Mouse (Mus musculus): Measurements from ENCODE around the gene Rhox13.
A peak's percentile ranks its signal among the peaks of the same experiment; 100 is the strongest.

Rhox13 gene

GRCm38 (mm10) chrX:38120982-38121381, at the start of gene Rhox13:
Rhox13 (plus strand) TSS chrX:38121219.
- no peak for DNase-seq (ENCODE audit: low spot score in 2 of 2)

- peak; percentile 41 to 48 for DNase-seq (ENCODE audit: low spot score in 2 of 2)
These were observed 36.8 kb upstream of the Rhox13 start for GRCm38 (mm10) chrX:38084226-38084625.

- DNase-seq (ENCODE audit: low spot score in 2 of 2) = no peak
These were observed 36.0 kb upstream of the Rhox13 start, which contains the start of gene Rhox11 for GRCm38 (mm10) chrX:38085041-38085440. Rhox11 (minus strand) TSS chrX:38085141.

DNA sequence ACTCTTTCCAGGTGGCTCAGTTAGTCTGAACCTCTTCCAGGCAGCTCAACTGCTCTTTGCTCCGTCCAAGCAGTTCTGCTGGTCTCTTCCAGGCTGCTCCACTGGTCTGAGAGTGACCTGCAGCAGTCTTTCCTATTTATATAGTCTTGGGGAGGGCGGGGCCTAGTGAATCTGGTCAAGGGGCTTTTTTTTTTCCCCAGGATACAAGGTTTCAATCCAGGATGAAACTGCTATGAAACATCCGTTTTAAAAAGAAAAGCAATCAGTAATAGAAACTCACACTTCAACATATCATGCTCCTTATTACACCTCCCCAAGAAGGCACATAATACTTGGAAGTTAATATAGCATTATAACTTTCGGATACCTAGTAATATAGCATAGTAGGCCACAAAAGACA, 10.2 kb upstream of the Rhox13 start, which contains the start of gene Rhox12:
Gene Rhox12, minus strand, starts transcription at position 101 of the 400 bp plus-strand sequence.
- DNase-seq (ENCODE audit: low spot score in 2 of 2) = no peak

DNA sequence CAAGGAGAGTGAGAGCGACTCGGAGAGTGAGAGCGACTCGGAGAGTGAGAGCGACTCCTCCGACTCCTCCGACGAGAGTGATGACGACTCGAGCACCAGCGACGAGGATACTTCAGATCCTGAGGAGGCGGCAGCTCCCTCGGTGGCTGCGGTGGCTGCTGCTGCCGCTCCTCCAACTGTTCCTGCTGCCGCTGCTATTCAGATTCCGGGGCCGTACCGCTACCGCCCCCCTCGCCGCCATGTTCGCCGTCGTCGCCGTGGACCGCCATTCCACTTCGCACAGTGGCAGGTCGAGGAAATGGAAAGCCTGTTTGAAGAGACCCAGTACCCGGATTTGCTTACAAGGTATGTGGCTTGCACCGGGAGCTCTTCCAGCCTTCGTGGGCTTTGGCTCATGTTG, 459 bp downstream of the Rhox13 start:
- no peak for DNase-seq (ENCODE audit: low spot score in 2 of 2)

- DNase-seq (ENCODE audit: low spot score in 2 of 2) = no peak
These were observed 38.1 kb downstream of the Rhox13 start for GRCm38 (mm10) chrX:38159097-38159496.

- no peak for DNase-seq (ENCODE audit: low spot score in 2 of 2)
These were observed 44.3 kb downstream of the Rhox13 start for GRCm38 (mm10) chrX:38165315-38165714.

DNA sequence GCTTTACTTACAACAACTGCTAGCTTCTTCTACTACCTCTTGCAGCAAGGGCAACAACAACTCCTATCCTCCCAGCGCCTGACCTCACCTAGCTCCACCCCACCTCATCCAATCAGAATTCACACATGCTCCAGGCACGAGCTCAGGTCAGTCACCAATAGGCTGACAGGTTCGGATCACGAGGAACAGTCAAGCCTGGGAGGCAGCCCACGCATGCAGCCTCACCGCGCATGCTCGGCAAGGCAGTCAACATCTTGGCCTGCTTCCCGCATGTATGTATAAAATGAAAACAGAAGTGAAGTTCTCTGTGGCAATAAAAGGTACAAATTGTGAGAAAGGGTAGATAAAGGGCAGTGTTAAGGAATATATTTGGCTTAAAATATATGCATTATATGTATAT, 45.0 kb downstream of the Rhox13 start:
- no peak for DNase-seq (ENCODE audit: low spot score in 2 of 2)

DNA sequence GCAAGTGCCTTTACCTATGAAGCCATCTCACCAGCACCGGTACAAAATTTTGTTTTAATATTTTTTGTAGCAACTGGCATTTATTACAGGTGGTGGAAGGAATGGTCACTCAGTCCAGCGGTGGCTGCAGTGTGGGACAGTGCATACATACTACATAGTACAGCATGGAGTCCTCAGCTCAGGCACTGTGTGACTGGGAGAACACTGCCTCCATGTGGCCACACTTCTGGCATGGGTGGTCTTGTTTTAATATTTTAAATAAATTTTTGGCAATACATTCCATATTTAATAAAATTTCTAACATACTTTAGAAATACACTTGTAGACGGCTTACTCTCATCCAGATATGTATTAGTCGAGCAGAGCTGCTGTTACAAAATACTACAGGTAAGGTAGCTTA, 45.6 kb downstream of the Rhox13 start:
- DNase-seq (ENCODE audit: low spot score in 2 of 2) = no peak
